Mouse (Mus musculus) left cerebral cortex, adult 2 months (tissue): ENCODE measurements around the gene Gda. TPM values are rescaled to one million over a fixed set of nuclear protein-coding genes. Genes with fewer than 3 reads are reported as not detected.

Experiments used
- DNase-seq, 2 experiments: peaks; one replicate each; pipeline ENCODE4 v3.0.0; 2021 to 2022; ENCODE audit warnings: low spot score in 2 of 2, mixed read lengths in 1 of 2; ENCODE audit errors: extremely low spot score in 1 of 2
- H3K27ac ChIP-seq: fragments of 200-600 bp; 2 replicates; pipeline ENCODE4 v1.8.1; 2022
- H3K4me3 ChIP-seq: fragments of 200-600 bp; 2 replicates; pipeline ENCODE4 v1.8.1; 2022
- CTCF ChIP-seq: fragments of 200-600 bp; IDR thresholded peaks from 2 replicates; pipeline ENCODE4 v1.8.1; 2022; ENCODE audit warnings: antibody characterized with exemption, mild to moderate bottlenecking, moderate library complexity
- intact Hi-C: fragments of 180-260 bp; cut with DNase I; formaldehyde crosslinking; loops from one replicate; pipeline ENCODE4 v1.15.1; 2025
- total RNA-seq, 2 experiments: library from RNA; stranded (reverse); gene quantifications; 2 replicates each; pipeline ENCODE4 v1.2.3; 2021

Gene Gda
- total RNA-seq, 2 experiments from 2014 or later = 169 to 176 TPM

DNA sequence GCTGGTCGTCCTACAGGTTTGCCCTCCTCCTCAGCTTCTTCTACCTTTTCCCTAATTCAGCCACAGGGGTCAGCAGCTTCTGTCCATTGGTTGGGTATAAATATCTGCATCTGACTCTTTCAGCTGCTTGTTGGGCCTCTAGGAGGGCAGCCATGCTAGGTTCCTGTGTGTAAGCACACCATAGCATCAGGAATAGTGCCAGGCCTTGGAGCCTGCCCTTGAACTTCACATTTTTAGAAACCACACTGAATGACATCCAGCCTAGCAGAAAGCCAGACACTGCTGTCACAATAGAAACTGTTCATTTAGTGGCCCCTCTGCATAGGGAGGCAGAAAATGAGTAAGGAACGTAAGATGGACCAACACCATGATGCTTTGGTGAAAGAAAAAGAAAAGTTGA is 8.9 kb upstream of the Gda start:
- no peak for TF ChIP-seq CTCF
- intact Hi-C loops = no loop called here
- Histone ChIP-seq H3K4me3 (no peak overlapping the region), H3K27ac (no peak overlapping the region)
- DNase-seq = no peak

DNA sequence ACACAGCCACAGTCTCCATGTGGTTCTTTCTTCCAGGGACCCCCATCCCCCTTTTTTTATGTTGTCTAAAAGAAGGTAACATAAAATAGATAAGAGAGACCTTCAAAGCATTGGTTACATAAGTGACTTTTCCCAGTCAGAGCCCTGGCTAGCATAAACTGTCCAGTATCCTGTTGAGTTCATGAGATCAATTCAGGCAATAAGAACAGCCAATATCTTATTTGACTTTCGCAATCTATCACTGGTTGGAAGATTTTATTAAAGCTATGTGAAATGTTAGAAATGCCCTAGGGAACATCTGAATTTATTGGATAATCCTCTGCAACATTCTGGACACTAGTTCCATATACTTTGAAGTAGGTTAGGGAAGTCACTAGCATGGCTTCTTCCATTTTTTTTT is 7.8 kb upstream of the Gda start:
- intact Hi-C loops = no loop called here
- no peak overlapping the region for H3K4me3 ChIP-seq

DNA sequence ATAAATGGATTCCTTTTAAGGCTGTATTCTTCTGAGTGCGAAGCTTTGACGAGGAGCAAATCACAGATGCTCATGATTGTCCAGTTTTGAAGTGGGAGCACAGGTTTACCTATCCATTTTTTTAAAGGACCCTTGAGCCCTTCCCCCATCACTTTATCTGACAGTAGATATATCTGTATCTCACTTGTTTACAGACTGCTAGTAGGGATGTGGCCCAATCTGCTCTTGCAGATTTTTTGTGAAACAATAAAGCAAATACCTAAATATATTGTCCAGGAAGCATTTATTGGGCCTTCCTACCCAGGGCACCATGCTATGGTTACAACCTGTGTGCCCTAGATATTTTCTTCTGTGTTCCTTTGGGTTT is 6.8 kb upstream of the Gda start:
- intact Hi-C loops = no loop called here
- no peak overlapping the region for H3K4me3 ChIP-seq
- TF ChIP-seq CTCF = no peak
- no peak for DNase-seq
- peak overlapping the region; percentile 75; the same call in 1 of the 2 replicates for H3K27ac ChIP-seq

More for the DNA sequence above, 7.8 kb upstream of the Gda start:
- TF ChIP-seq CTCF = no peak
- H3K27ac ChIP-seq = no peak overlapping the region
- DNase-seq = no peak

DNA sequence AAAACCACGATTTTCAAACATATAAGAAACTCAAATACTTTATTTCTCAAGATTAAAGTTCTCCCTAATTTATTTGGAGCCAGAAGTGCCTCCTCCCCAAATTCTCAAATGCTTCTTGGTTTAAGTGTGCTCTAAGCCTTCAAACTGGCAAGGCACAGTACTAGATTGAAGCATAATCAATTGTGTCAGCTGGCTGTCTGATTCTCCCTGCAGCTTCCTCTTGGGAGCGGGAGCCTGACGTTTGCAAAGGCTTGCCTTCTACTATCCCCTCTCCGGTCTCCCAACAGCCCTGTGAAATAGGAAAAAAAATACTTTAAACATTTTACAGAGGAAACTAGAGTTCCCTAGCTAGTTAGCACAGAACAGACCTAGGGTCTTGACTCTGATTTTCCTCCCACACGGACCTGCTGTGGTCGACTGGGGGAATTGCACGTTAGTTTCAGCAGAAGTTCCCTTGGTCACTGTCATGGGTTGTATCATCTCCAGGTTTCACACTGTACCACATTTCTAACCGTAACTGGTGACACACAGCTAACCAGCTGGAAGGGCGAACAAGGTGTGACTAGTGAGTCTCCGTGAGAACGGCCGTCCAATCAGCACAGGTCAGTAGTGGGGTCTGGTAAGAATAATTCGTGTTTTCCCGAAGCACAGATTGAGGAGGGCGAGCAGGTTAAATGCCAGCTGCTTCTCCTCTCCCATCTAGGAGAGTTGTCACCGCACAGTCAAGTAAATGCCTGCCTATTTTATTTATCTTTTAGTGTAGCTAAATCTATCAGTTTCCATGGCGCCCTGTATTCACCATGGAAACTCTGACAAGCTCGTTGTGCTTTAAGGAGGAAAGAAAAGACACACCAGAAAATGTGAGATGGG is 6.2 kb upstream of the Gda start:
- no peak for TF ChIP-seq CTCF
- Histone ChIP-seq H3K4me3 (0 out of 2 replicates have a peak overlapping the region, but pooled peaks have one; percentile 11), H3K27ac (peak overlapping the region; percentile 75)
- DNase-seq = peak in 1 of 2 experiments; percentile 27
- intact Hi-C loops = loop anchor here (5.0 to 10.0 kb wide), 3 partner anchors 33 to 205 kb away; partner anchors contain the start of gene Zfand5

DNA sequence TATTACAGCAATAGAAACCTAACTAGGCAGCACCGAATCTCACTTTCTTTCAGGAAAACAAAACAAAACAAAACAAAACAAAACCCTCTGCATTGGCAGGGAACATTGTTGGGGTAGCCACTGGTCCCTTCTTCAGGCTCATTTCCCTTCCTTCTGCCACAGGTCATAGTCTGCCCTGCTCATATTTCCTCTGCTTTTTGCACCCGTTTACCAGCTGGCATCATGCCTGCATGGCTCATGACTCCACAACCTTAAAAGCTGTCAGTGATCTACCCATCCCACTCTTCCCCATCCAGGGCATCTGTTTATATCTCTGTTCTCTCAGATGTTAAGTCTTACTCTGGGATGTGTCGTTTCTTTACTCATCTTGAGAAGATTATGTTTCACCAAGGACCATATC is 5.3 kb upstream of the Gda start:
- Histone ChIP-seq H3K4me3 (no peak overlapping the region), H3K27ac (peak overlapping the region; percentile 64)
- intact Hi-C loops = loop anchor here (5.0 to 10.0 kb wide), 3 partner anchors 34 to 204 kb away; partner anchors contain the start of gene Zfand5
- no peak for DNase-seq
- TF ChIP-seq CTCF = no peak

DNA sequence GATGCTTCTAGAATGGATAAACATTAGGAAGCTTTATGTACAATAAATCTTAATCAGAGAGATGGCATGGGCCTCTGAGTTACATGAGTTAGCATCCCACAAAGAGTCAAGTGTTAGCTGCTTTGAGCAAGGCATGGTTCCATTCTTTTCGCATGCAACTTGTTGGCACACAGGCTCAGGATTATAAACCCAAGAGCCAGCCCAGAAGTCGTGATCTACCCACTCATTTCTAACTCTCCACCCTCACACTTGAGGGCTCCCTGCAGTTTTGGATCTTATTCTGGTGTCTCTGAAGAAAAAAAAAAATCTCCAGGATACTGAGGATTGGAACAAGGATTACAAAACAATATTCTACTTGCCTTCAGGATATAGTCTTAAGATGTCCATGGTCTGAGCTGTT is 4.5 kb upstream of the Gda start:
- no peak for DNase-seq
- no peak for TF ChIP-seq CTCF
- intact Hi-C loops = loop anchor here (1.0 to 10.0 kb wide), 4 partner anchors 35 to 203 kb away; partner anchors contain the start of gene Zfand5

DNA sequence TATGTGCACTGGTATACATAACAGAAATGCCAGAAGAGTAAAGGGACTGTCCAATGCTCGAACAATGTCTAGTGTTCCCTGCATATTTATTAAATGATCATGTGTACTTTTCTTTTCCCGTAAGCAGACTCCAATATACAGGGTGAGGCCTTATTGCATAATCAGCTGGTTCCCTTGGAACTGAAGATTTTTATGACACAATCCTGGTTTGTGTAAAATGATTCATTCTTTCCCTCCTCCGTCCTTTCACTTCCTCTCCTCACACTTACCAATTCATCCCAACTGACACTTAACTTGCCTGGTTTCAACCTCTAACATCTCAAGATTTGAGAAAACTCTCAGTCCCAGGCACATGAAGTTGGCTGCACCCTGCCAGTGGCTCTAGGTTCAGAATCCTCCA is 3.5 kb upstream of the Gda start:
- no peak for DNase-seq

More for the DNA sequence above, 4.5 kb upstream of the Gda start:
- peak overlapping the region; percentile 64; the same call in 1 of the 2 replicates for H3K27ac ChIP-seq
- no peak overlapping the region for H3K4me3 ChIP-seq

DNA sequence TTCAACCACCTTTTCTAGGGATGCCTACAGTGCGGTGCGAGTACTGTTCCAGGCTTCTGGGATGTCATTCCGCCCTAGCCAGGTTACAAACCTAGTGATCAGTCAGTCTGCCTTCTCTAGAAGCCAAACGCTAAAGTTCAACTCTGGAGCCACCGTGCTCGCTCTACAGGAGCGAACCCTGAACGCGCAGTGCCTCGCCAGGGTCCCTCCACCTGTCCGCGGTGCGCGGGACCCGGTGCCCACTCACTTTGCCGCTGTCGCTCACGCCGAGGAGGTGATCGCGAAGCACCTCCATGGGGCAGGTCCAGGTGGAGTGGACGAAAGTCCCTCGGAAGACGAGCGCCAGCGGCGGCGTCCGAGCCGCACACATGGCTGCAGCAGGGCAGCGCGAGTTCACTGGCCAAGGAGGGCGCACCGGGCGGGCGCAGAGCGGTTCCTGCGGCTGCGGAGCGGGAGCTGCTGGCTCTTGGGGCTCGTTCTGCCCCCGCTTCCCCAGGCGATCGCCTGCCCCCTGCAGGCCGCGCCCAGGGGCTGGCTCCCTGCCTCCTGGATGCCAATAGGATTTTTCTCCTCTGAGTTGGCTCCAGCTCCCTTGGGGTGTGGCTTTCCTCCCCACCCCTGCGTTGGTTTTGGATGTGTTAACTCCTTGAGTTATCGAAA is 994 bp downstream of the Gda start:
- TF ChIP-seq CTCF = peak; percentile 85
- intact Hi-C loops = loop anchor here (1.0 to 10.0 kb wide), 3 partner anchors 54 to 197 kb away; partner anchors contain the start of gene Zfand5
- peak overlapping the region; percentile 94 for H3K27ac ChIP-seq
- H3K4me3 ChIP-seq = peak overlapping the region; percentile 74
- peak; percentile 87 to 90 for DNase-seq

More for the DNA sequence above, 3.5 kb upstream of the Gda start:
- peak overlapping the region; percentile 9; the same call in 1 of the 2 replicates for H3K27ac ChIP-seq
- intact Hi-C loops = loop anchor here (1.0 to 10.0 kb wide), 4 partner anchors 36 to 202 kb away; partner anchors contain the start of gene Zfand5
- no peak overlapping the region for H3K4me3 ChIP-seq
- no peak for TF ChIP-seq CTCF

DNA sequence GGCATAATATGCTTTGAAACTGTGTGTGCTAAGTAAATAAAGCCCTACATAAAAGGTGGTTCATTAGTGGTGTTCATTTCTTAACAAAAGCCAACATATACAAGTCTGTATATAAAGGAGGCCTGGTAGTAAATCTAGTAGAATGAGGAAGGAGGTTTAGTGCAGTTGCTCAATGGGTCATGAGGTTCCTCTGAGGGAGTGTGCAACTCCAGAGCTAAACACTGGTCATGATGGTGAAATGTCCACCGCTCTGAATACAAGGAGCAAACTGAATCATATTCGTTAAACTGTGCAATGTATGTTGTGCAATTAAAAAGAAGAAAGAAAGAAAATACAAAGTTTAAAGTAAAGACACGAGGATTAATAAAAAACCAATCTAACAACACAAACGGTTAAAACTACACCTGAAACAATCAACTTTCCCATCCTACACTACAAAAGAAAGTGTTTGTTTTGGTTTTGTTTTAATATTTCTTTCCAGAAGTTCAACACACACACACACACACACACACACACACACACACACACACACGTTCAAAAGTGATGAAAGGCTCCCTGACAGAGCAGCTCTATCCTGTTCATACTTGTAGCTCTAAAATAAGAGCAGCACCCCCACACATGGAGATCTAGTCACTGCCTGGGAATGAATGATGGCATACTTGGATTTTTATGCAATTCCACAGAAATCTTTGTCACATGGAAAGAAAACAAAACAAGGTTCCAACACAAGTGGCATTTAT is 11.9 kb downstream of the Gda start:
- Histone ChIP-seq H3K4me3 (no peak overlapping the region), H3K27ac (no peak overlapping the region)
- DNase-seq = no peak
- TF ChIP-seq CTCF = no peak
- intact Hi-C loops = no loop called here

DNA sequence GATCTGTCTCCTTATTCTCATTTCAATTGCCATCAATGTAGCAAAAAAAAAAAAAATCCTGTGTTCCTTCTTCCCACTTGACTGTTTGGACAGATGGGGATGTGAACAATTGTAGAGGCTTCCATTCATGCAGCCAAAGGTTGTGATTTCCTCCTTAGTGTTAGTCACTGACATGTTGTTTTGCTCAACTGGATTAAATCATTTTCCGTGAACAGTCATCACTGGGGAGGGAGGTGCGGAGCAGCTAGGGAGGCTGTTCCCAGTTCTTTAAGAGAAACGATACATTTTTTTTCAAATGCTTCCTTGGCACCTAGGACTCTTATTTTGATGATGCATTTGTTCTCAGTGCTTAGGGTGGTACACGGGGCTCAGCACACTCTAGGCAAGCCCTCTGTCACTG is 15.8 kb downstream of the Gda start:
- Histone ChIP-seq H3K4me3 (no peak overlapping the region), H3K27ac (no peak overlapping the region)
- no peak for DNase-seq
- intact Hi-C loops = no loop called here
- no peak for TF ChIP-seq CTCF

DNA sequence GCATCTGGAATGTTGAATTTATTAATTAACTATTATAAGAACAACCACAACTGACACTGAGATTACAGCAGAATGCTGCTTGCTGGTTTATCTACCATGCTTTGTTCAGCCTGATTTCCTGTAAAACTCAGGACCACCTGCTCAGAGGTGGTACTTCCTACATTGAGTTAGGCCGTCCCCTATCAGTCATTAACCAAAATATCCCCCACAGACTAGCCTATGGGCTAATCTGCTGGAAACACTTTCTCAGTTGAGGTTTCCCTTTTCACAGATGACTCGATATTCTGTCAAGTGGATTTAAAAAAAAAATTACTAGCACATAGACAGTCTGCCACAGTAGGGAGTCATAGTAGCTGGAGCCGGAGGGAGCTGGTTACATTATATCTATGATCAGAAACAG is 31.5 kb downstream of the Gda start:
- no peak for TF ChIP-seq CTCF
- no peak for DNase-seq
- intact Hi-C loops = no loop called here

More for the DNA sequence above, 31.5 kb downstream of the Gda start:
- H3K4me3 ChIP-seq = no peak overlapping the region
- no peak overlapping the region for H3K27ac ChIP-seq
